Mouse (Mus musculus) adrenal gland, postnatal 4 days (tissue): ENCODE data around the gene Schip1. TPM values are rescaled to one million over a fixed set of nuclear protein-coding genes. Genes with fewer than 3 reads are reported as not detected.
A peak's percentile ranks its signal among the peaks of the same experiment; 100 is the strongest.
"Not testable (repeated sequence)": the region's sequence is repeated elsewhere in the genome, so short reads cannot be mapped to it uniquely, and the experiment has no call there.

Experiments used
- DNase-seq, 2 experiments: peaks; one replicate each; pipeline ENCODE4 v3.0.0; 2021 to 2022; ENCODE audit warnings: low spot score in 2 of 2, mixed read lengths in 2 of 2
- long read RNA-seq, 2 experiments: library from polyadenylated mRNA; stranded (forward); transcript quantifications; one replicate each; pipeline ENCODE4 v2.0.0; 2021
- total RNA-seq, 2 experiments: library from RNA; stranded (reverse); gene quantifications; 2 replicates each; pipeline ENCODE4 v1.2.3; 2021

Schip1 gene
- total RNA-seq = 10 to 100 TPM; 27.5 to 31.2 TPM
- long read RNA-seq, experiment 1, transcript Schip1-203 (7 exons, 1,730 nt) = major isoform, 7 of 19 reads
- long read RNA-seq, experiment 1, partial matches to known transcripts = 5 of 19 reads
- long read RNA-seq, experiment 1, other reads (novel, unspliced or antisense) = 5 of 19 reads
- long read RNA-seq, experiment 2, transcript Schip1-206 (8 exons, 2,156 nt) = minor isoform, 6 of 60 reads
- long read RNA-seq, experiment 2, transcript Schip1-203 (7 exons, 1,730 nt) = major isoform, 31 of 60 reads
- long read RNA-seq, experiment 2, partial matches to known transcripts = 16 of 60 reads
- long read RNA-seq, experiment 2, other reads (novel, unspliced or antisense) = 1 of 60 reads

- peak in 1 of 2 experiments; percentile 26 for DNase-seq
Observed at GRCm38 (mm10) chr3:68064731-68065130, at the start of gene Schip1. TSS of gene Schip1 (plus strand) at chr3:68064802.

GRCm38 (mm10) chr3:68015786-68016185, 48.8 kb upstream of the Schip1 start:
- no peak for DNase-seq

- no peak for DNase-seq
Observed at GRCm38 (mm10) chr3:68019401-68019800, 45.2 kb upstream of the Schip1 start.

GRCm38 (mm10) chr3:68036097-68036496, 28.5 kb upstream of the Schip1 start:
- no peak for DNase-seq

GRCm38 (mm10) chr3:68042951-68043350, 21.7 kb upstream of the Schip1 start:
- no peak for DNase-seq

GRCm38 (mm10) chr3:68045475-68046416, 18.9 kb upstream of the Schip1 start:
- no peak for DNase-seq

GRCm38 (mm10) chr3:68053538-68053937, 11.1 kb upstream of the Schip1 start:
- no peak for DNase-seq

GRCm38 (mm10) chr3:68055071-68055470, 9.5 kb upstream of the Schip1 start:
- no peak for DNase-seq

- DNase-seq = peak; percentile 17 to 46
Observed at GRCm38 (mm10) chr3:68056373-68057275, 8.0 kb upstream of the Schip1 start.

GRCm38 (mm10) chr3:68059162-68059800, 5.3 kb upstream of the Schip1 start:
- no peak for DNase-seq

- no peak for DNase-seq
Observed at GRCm38 (mm10) chr3:68071395-68072386, 7.1 kb downstream of the Schip1 start.

- DNase-seq = no peak
Observed at GRCm38 (mm10) chr3:68077406-68077805, 12.8 kb downstream of the Schip1 start.

- DNase-seq = no peak
Observed at GRCm38 (mm10) chr3:68085024-68085423, 20.4 kb downstream of the Schip1 start.

GRCm38 (mm10) chr3:68092108-68092507, 27.5 kb downstream of the Schip1 start:
- DNase-seq = no peak

- no peak for DNase-seq
Observed at GRCm38 (mm10) chr3:68096724-68097431, 32.3 kb downstream of the Schip1 start.

- not testable (repeated sequence) for DNase-seq
Observed at GRCm38 (mm10) chr3:68099561-68099960, 35.0 kb downstream of the Schip1 start.

- no peak for DNase-seq
Observed at GRCm38 (mm10) chr3:68101343-68101742, 36.7 kb downstream of the Schip1 start.

- no peak for DNase-seq
Observed at GRCm38 (mm10) chr3:68105081-68105685, 40.6 kb downstream of the Schip1 start.
